In genomic region chr5:73274941-73275340, GRCm38 (mm10) we compare ENCODE assay signal across 27 mouse cellular contexts.
"Had no signal": no experiment of that assay in that cellular context is flagged by ENCODE, and none has a peak within 500 bp of the region (broad histone marks: within the 10 kb centered on the region; RNA-seq: fewer than 3 reads in every experiment).

No protein-coding gene starts in this region.

- H3K9me3 ChIP-seq: embryonic facial prominence, embryonic 10.5 days; embryonic facial prominence, embryonic 12.5 days; embryonic facial prominence, embryonic 13.5 days; embryonic facial prominence, embryonic 15.5 days; forebrain, embryonic 10.5 days; forebrain, embryonic 12.5 days; forebrain, embryonic 13.5 days; forebrain, embryonic 15.5 days had no signal

- H3K4me2 ChIP-seq: embryonic facial prominence, embryonic 12.5 days; embryonic facial prominence, embryonic 13.5 days; embryonic facial prominence, embryonic 15.5 days; forebrain, embryonic 12.5 days; forebrain, embryonic 13.5 days; forebrain, embryonic 15.5 days had no signal

- H3K9ac ChIP-seq: embryonic facial prominence, embryonic 12.5 days; embryonic facial prominence, embryonic 13.5 days; embryonic facial prominence, embryonic 15.5 days; forebrain, embryonic 12.5 days; forebrain, embryonic 13.5 days; forebrain, embryonic 15.5 days; forebrain, postnatal 0 days had no signal

- H3K36me3 ChIP-seq: embryonic facial prominence, embryonic 10.5 days; embryonic facial prominence, embryonic 12.5 days; embryonic facial prominence, embryonic 13.5 days; embryonic facial prominence, embryonic 15.5 days; forebrain, embryonic 10.5 days; forebrain, embryonic 12.5 days; forebrain, embryonic 15.5 days had no signal

- H3K4me1 ChIP-seq: forebrain, embryonic 15.5 days had no signal

- H3K4me3 ChIP-seq: embryonic facial prominence, embryonic 10.5 days; embryonic facial prominence, embryonic 12.5 days; embryonic facial prominence, embryonic 13.5 days; embryonic facial prominence, embryonic 15.5 days; erythroblast, embryonic 14.5 days; forebrain, embryonic 10.5 days; forebrain, embryonic 12.5 days; forebrain, embryonic 13.5 days; forebrain, embryonic 15.5 days; gastrocnemius, adult 2 months; heart, adult 2 months had no signal

- DNase-seq: cerebellum, adult 2 months; cerebellum, adult 8-10 months; cerebellum, adult 9-10 months; cerebellum, adult 9-11 months; cerebellum, postnatal 10 days; cerebellum, postnatal 14 days; cerebellum, postnatal 25 days; cerebellum, postnatal 36 days; embryo, embryonic 11 days; forebrain, postnatal 0 days; gastrocnemius, adult 2 months; gastrocnemius, postnatal 10 days; gastrocnemius, postnatal 14 days; gastrocnemius, postnatal 25 days; gastrocnemius, postnatal 36 days; heart, adult 2 months had no signal

- H3K27ac ChIP-seq: embryonic facial prominence, embryonic 10.5 days; embryonic facial prominence, embryonic 12.5 days; embryonic facial prominence, embryonic 13.5 days; embryonic facial prominence, embryonic 15.5 days; forebrain, embryonic 10.5 days; forebrain, embryonic 12.5 days; forebrain, embryonic 13.5 days; forebrain, embryonic 15.5 days; gastrocnemius, adult 2 months; heart, adult 2 months had no signal

- H3K27me3 ChIP-seq: embryonic facial prominence, embryonic 12.5 days; embryonic facial prominence, embryonic 13.5 days; embryonic facial prominence, embryonic 15.5 days; forebrain, embryonic 12.5 days; forebrain, embryonic 13.5 days; forebrain, embryonic 15.5 days had no signal

- ATAC-seq: forebrain, embryonic 13.5 days; forebrain, embryonic 14.5 days; forebrain, embryonic 15.5 days; forebrain, embryonic 16.5 days; forebrain, postnatal 0 days had no signal
